Mouse (Mus musculus): ENCODE measurements around the gene Zfp335.

The Zfp335 gene

DNA sequence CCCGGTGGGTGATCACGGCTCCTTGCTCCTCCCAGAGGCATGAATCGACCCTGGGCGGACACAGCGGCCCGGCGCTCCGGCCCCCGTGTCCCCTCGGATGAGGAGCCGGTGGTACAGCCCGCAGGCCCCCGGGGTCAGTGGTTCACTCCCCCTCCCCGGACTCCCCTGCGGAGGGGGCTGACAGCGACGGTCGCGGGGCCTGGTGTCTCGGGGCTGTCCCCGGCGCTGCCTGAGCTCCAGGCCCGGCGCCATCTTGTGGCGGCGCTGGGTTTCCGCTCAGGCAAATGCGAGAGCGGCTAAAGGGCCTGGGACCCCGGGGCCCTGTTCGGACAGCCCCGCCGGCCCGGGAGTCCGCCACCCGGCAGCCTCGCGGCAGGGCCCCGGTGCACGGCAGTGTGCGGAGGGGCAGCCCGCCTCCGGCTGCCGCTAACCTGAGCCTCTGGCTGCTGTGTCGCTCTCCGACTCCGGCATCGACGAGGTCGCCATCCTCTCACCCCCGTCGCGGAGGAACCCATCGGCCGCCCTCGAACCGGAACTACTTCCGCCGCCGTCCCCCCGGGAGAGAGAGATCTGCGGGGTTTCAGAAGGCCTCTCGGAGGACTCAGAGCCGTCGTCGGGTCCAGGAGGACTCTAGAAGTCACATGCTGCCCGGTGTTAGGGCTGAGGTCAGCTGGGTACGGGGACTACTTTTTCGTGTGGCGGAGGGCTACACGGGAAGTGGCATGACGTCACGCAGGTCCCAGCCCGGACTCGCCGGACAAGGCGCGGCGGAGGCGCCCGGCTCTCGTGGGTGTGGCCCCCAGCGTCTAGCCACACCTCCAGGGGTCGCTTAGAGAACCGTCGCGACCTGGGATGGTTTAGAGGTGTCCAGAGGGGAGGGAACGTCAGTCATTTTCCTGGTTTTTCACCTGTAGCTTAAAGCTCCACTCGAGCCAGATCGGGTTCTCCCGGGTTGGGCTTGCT, at the start of gene Zfp335:
Zfp335 (minus strand) TSS at position 672 of the 963 bp plus-strand sequence.
- DNase-seq (ENCODE audit: low spot score in 2 of 2), result peak; percentile 94 to 95

- peak in 1 of 2 experiments; percentile 48 for DNase-seq (ENCODE audit: low spot score in 2 of 2)
Observed at GRCm38 (mm10) chr2:164960716-164961441, 49.3 kb upstream of the Zfp335 start, which contains the start of gene Slc12a5. Gene Slc12a5 (plus strand): TSS chr2:164960802.

- no peak for DNase-seq (ENCODE audit: low spot score in 2 of 2)
Observed at GRCm38 (mm10) chr2:164957548-164958315, 46.2 kb upstream of the Zfp335 start.

GRCm38 (mm10) chr2:164956195-164956594, 44.6 kb upstream of the Zfp335 start:
- DNase-seq (ENCODE audit: low spot score in 2 of 2), result no peak

DNA sequence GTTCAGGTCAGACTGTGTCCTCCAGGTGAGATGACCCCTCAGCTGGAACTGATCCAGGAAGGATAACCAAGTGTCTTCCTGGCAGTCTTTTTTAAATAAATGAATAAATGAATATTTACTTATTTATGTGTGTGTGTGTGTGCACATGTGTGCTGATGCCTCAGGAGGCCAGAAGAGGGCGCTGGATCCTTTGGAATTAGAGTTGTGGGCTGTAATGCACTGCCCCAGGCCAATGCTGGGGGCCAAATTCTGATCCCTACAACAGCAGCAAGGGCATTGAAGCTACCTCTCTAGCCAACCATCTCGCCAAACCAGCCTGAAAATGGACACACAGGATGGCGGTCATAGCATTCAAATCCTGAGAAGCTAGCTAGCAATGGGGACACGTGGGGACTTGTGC, 44.2 kb upstream of the Zfp335 start:
- no peak for DNase-seq (ENCODE audit: low spot score in 2 of 2)

GRCm38 (mm10) chr2:164953224-164953623, 41.7 kb upstream of the Zfp335 start:
- DNase-seq (ENCODE audit: low spot score in 2 of 2), result peak; percentile 66 to 79

GRCm38 (mm10) chr2:164952448-164952847, 40.9 kb upstream of the Zfp335 start:
- no peak for DNase-seq (ENCODE audit: low spot score in 2 of 2)

DNA sequence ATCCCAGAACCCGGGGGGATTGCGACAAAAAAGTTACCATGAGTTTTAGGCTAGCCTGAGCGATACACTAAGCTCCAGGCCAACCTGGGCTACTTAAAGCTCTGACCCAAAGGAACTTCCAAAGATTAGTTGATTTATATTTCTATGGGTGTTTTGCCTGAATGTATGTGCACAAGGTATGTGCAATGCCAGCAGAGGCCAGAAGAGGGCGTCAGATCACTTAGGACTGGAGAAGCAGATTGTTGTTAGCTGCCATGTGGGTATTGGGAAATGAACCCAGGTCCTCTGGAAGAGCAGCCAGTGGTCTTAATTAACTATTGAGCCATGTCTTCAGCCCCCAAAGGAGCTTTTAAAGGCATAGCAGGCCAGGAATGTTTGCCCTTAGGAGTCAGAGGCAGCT, 40.2 kb upstream of the Zfp335 start:
- no peak for DNase-seq (ENCODE audit: low spot score in 2 of 2)

DNA sequence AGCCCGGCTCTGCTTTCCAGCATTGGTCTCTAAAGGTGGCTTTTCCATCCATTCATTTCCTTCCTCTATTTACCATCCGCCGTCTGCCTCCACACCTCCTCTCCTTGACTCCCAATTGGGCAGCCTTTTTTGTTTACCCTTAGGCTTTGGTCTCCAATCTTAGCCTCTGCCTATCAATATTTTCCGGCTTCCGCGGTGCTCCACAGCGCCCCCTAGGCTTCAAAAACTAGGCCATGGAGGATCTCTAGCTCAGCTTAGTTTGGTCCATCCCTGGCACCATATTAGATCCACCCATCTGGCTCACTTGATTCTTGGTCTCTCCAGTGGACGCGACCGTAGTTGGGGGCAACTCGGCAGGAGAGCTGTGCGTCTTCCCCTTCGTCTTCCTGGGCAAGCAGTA, 38.9 kb upstream of the Zfp335 start:
- DNase-seq (ENCODE audit: low spot score in 2 of 2), result peak in 1 of 2 experiments; percentile 52

DNA sequence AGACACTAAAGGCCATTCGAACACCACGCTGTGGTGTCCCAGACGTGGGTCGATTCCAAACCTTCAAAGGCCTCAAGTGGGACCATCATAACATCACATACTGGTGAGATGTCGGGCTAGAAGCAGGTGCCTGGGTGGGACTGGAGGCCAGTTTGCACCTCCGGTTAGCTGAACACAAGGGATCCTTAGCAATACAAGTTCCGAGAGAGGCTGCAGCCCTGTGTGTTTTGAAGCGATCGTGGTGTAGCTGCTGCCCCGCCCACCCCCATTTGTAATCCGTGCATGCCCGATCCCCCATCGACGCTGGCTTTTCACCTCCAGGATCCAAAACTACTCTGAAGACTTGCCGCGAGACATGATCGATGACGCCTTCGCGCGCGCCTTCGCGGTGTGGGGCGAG, 37.4 kb upstream of the Zfp335 start:
- DNase-seq (ENCODE audit: low spot score in 2 of 2), result no peak

GRCm38 (mm10) chr2:164947930-164948329, 36.4 kb upstream of the Zfp335 start:
- DNase-seq (ENCODE audit: low spot score in 2 of 2), result no peak

GRCm38 (mm10) chr2:164947506-164947905, 35.9 kb upstream of the Zfp335 start:
- no peak for DNase-seq (ENCODE audit: low spot score in 2 of 2)

GRCm38 (mm10) chr2:164942692-164943290, 31.2 kb upstream of the Zfp335 start:
- DNase-seq (ENCODE audit: low spot score in 2 of 2), result peak; percentile 50 to 63

DNA sequence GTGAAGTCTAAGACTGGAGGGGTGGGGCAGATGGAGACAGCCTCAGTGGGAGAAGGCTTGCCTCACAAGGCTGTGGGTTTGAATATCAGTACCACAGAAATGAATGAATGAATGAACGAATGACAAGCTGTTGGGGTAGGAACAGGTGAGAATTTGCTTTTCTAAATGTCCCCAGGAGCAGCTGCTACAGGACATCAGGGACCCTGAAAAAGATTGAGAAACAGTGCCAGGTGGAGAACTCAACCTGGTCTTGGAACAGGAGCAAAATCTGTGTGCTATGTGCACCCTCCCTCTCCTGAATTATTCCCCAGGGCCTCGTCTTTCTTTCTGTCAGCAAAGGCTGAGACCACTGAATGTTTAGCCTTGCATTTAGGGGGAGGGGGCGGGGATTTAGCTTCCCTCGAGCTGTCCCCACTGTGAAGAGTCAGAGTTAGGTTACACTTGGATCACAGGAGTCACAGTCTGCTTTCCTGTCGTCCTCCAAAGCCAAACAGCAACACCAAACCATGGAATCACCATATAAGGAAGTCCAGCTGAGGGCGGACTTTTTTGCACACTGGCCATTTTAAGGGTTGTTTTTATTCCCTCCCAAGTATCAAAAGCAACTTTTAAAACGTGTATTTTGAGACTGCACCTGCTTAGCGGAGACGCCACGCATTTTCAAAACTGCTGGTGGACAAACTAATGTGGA, 28.7 kb upstream of the Zfp335 start, which contains the start of gene Mmp9:
Mmp9 (plus strand) TSS at position 641 of the 691 bp plus-strand sequence.
- DNase-seq (ENCODE audit: low spot score in 2 of 2), result no peak

DNA sequence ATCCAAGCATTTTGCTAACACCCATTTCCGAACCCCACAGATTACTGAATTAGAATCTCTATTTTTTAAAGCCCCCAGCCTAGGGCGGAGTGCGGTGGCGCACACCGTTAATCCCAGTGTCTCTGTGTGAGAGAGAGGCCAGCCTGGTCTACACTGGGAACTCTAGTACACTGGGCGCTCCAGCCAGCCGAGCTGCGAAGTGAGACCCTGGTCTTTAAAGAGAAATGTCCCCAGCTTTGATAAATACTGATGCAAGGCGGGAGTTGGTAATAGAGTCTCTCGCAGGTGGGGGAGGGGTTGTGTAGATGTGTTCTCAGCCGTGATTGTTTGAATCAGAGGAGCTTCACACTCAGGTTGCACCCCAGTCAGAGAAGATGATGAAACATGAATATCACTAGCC, 27.5 kb upstream of the Zfp335 start:
- no peak for DNase-seq (ENCODE audit: low spot score in 2 of 2)

- DNase-seq (ENCODE audit: low spot score in 2 of 2), result peak in 1 of 2 experiments; percentile 54
Observed at GRCm38 (mm10) chr2:164938146-164939091, 26.9 kb upstream of the Zfp335 start.

- no peak for DNase-seq (ENCODE audit: low spot score in 2 of 2)
Observed at GRCm38 (mm10) chr2:164935991-164936390, 24.4 kb upstream of the Zfp335 start.

DNA sequence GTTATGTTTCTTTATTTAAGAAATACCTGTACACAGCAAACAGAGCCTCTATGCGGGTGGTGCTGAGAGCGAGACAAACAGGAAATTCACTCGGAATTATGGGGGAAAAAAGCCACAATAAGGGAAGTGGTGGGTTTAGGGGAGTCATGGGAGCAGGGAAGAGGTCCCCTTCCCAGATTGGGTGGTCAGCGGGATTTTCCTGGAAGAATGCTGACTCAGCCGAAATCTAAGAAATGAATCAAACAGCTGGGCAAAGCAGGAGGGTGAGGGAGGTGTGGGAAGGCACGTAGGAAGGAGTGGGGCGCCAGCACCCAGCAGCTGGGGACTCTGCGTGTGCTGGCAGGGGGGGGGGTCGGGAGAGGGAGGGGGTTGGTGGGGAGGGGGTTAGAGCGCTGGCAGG, 22.0 kb upstream of the Zfp335 start:
- DNase-seq (ENCODE audit: low spot score in 2 of 2), result no peak
